Comparison of ENCODE assay signal across 15 mouse cellular contexts in the genomic region with DNA sequence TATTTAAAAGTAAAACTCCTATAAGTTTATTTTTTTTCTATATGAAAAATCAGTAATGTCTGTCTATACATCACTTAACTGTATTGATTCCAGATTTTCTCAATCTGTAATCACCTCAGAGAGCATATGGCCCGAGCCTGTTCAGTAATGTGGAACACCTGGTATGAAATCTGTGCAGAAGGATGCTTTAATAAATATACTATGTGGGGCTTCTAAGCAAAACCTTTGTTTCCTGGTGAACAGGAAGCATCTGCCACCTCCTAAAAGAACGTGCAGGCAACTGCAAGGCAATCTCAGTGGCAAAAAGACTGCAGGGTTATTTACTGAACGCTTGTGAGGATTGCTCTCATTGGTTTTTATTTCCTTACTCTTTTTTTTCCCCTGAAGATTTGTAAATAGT.
"Had no signal": no experiment of that assay in that cellular context is flagged by ENCODE, and none has a peak within 500 bp of the region (broad histone marks: within the 10 kb centered on the region; RNA-seq: fewer than 3 reads in every experiment).

No protein-coding gene starts in this region.

- H3K36me3 ChIP-seq: midbrain, embryonic 13.5 days; neural tube, embryonic 12.5 days; stomach, embryonic 15.5 days had no signal

- H3K4me3 ChIP-seq: layer of hippocampus, adult 2 months; midbrain, embryonic 13.5 days; neural tube, embryonic 12.5 days; stomach, embryonic 15.5 days had no signal

- H3K4me1 ChIP-seq: midbrain, embryonic 13.5 days; neural tube, embryonic 12.5 days; stomach, embryonic 15.5 days had no signal

- H3K9ac ChIP-seq: liver, embryonic 14.5 days; midbrain, embryonic 13.5 days; neural tube, embryonic 12.5 days; stomach, embryonic 15.5 days had no signal

- DNase-seq: kidney, adult 11 months; kidney, adult 9 months; kidney, postnatal 4 days; left cerebral cortex, postnatal 4 days; lung, adult 18-20 months; lung, postnatal 36 days; right cerebral cortex, postnatal 4 days; spleen, adult 18-20 months; thymus, postnatal 4 days had no signal

- H3K27me3 ChIP-seq: midbrain, embryonic 13.5 days; neural tube, embryonic 12.5 days; stomach, embryonic 15.5 days had no signal

- H3K27ac ChIP-seq: kidney, postnatal 0 days; layer of hippocampus, adult 2 months; liver, embryonic 14.5 days; midbrain, embryonic 13.5 days; neural tube, embryonic 12.5 days; stomach, embryonic 15.5 days had no signal

- ATAC-seq: midbrain, embryonic 13.5 days had no signal

- H3K9me3 ChIP-seq: midbrain, embryonic 13.5 days; neural tube, embryonic 12.5 days; stomach, embryonic 15.5 days had no signal

- H3K4me2 ChIP-seq: midbrain, embryonic 13.5 days; neural tube, embryonic 12.5 days; stomach, embryonic 15.5 days had no signal
